Mouse (Mus musculus) neural tube, embryonic 11.5 days (tissue): ENCODE measurements around the gene Klhl36. TPM values are rescaled to one million over a fixed set of nuclear protein-coding genes. Genes with fewer than 3 reads are reported as not detected.

Experiments
- ATAC-seq: fragments of 200-750 bp; cut with Nextera tagmentation; 2 replicates; pipeline ENCODE4 v1.8.0; 2017; ENCODE audit warnings: moderate number of reproducible peaks, mild to moderate bottlenecking, moderate TSS enrichment, moderate library complexity; ENCODE audit not compliant: insufficient read depth, low FRiP score, low TSS enrichment
- DNase-seq: peaks from one replicate; pipeline ENCODE4 v3.0.0-alpha.2; 2015; ENCODE audit warnings: low spot score
- H3K27ac ChIP-seq: fragments of 300-500 bp; sonication (generic); 2 replicates; pipeline ENCODE4 v1.5.1; 2014; ENCODE audit warnings: low read depth, mild to moderate bottlenecking, low read length
- H3K27me3 ChIP-seq: fragments of 300-500 bp; sonication (generic); 2 replicates; pipeline ENCODE4 v1.6.1; 2014; ENCODE audit warnings: mild to moderate bottlenecking, low read length, mixed read lengths; ENCODE audit not compliant: control insufficient read depth, insufficient read depth
- H3K36me3 ChIP-seq: fragments of 300-500 bp; sonication (generic); 2 replicates; pipeline ENCODE4 v1.6.1; 2014; ENCODE audit warnings: mild to moderate bottlenecking, low read length, moderate library complexity, mixed read lengths; ENCODE audit not compliant: control insufficient read depth, insufficient read depth
- H3K4me1 ChIP-seq: fragments of 300-500 bp; sonication (generic); 2 replicates; pipeline ENCODE4 v1.6.1; 2014; ENCODE audit warnings: low read length, mixed read lengths; ENCODE audit not compliant: control insufficient read depth, insufficient read depth
- H3K4me2 ChIP-seq: fragments of 300-500 bp; sonication (generic); 2 replicates; pipeline ENCODE4 v1.6.1; 2014; ENCODE audit warnings: low read depth, mild to moderate bottlenecking, moderate library complexity
- H3K4me3 ChIP-seq: fragments of 300-500 bp; sonication (generic); 2 replicates; pipeline ENCODE4 v1.5.1; 2014; ENCODE audit warnings: low read depth, low read length
- H3K9ac ChIP-seq: fragments of 300-500 bp; sonication (generic); 2 replicates; pipeline ENCODE4 v1.6.1; 2014; ENCODE audit warnings: mild to moderate bottlenecking, low read length
- H3K9me3 ChIP-seq: fragments of 300-500 bp; sonication (generic); 2 replicates; pipeline ENCODE4 v1.6.1; 2016; ENCODE audit warnings: low read length; ENCODE audit not compliant: control insufficient read depth
- WGBS: fragments of 180-500 bp; shearing (Covaris S2); extraction: QIAGEN DNeasy Blood & Tissue Kit; methylation state at CpG from one replicate; pipeline ENCODE4 v1.1.7; 2014; 5-methylcytosine and 5-hydroxymethylcytosine counted together
- polyA plus RNA-seq: library from polyadenylated mRNA; unstranded; fragments of >200 nt; fragmentation: Nextera tagmentation; extraction: Ambion mirVana; gene quantifications from 2 replicates; pipeline ENCODE4 v1.2.1, GENCODE M21; 2014

Klhl36 gene
- polyA plus RNA-seq, 1 experiment from 2014 or later = 8.9 TPM

- H3K27me3 ChIP-seq = no peaks in the 10 kb centered on the region
- no peaks in the 10 kb centered on the region for H3K9me3 ChIP-seq
- no peak for ATAC-seq
- peaks cover 72% of the 10 kb centered on the region for H3K4me1 ChIP-seq
- no peak overlapping the region; the same call in 1 of the 2 replicates for H3K9ac ChIP-seq
- peak; percentile 13 for DNase-seq
- peak overlapping the region; percentile 64 for H3K27ac ChIP-seq
- no peak overlapping the region; the same call in 1 of the 2 replicates for H3K4me2 ChIP-seq
- no peaks in the 10 kb centered on the region for H3K36me3 ChIP-seq
- H3K4me3 ChIP-seq = no peak overlapping the region
- WGBS = 62% methylated on average over 7 of the region's 7 CpGs
Observed at GRCm38 (mm10) chr8:119830589-119830988, 31.5 kb upstream of the Klhl36 start.

DNA sequence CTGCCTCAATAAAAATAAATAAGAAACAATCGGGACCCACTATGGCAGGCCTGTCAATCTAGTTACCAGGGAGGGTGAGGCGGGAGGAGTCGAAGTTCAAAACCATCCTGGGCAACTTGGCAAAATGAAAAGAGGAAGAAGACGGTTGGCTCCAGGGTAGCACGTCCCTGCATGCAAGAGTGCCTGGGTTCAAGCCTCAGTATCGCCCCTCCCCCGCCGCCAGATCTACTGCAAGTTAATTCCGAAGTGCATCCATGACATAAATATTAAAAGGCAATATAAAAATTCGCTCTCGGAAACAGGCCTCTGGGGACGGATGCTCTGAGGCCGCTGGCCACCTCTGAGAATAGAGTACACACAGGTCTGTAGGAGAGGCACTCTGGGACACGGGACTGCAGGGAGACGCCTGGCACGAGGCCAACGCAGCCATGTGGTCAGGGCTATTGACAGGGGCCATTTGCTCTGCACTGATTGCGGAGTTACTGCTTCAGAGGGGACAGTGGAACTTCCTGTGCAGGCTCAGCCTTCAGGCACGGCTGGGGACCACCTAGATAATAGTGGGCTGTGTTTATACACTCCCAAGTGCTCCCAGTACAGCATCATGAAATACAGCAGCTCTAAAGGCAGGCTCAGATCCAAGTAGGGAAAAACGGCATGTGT is 30.6 kb upstream of the Klhl36 start:
- ATAC-seq (peak; percentile 53), DNase-seq (peak; percentile 76)
- H3K36me3 ChIP-seq = no peaks in the 10 kb centered on the region
- peaks cover 75% of the 10 kb centered on the region for H3K4me1 ChIP-seq
- H3K9ac ChIP-seq = peak overlapping the region; percentile 14; the same call in 1 of the 2 replicates
- no peaks in the 10 kb centered on the region for H3K27me3 ChIP-seq
- H3K27ac ChIP-seq = peak overlapping the region; percentile 80
- 33% methylated on average over 20 of the region's 20 CpGs for WGBS
- peak overlapping the region; percentile 13 for H3K4me2 ChIP-seq
- no peaks in the 10 kb centered on the region for H3K9me3 ChIP-seq
- no peak overlapping the region for H3K4me3 ChIP-seq

DNA sequence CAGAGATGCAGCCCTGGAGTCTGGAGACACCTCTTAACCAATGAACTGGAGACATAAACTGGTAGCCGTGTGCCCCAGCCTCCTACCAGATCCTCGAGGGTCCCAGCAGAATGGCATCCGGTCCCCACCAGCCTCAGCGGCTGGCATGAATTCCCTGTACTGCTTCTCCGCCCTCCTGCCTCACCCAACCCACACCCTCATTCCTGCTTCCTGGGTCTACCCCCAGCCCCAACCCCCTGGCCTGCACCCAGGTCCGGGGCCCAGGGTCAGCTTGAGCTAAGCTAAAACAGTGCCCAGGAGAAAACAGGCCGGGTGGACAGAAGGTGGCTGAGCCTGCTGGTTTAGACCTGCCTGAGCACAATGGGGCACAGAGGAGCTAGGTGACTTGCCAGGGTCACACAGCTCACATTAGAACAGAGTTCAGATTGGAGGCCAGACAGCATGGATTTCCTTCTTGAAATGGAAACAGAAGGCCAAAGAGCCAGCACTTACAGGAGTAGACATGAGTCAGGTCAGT is 29.9 kb upstream of the Klhl36 start:
- Histone ChIP-seq H3K36me3 (no peaks in the 10 kb centered on the region), H3K9me3 (no peaks in the 10 kb centered on the region), H3K4me1 (peaks cover 73% of the 10 kb centered on the region), H3K4me2 (peak overlapping the region; percentile 17), H3K9ac (no peak overlapping the region; the same call in 1 of the 2 replicates), H3K27ac (peak overlapping the region; percentile 80), H3K27me3 (no peaks in the 10 kb centered on the region), H3K4me3 (no peak overlapping the region)
- DNase-seq = peak; percentile 10
- 56% methylated on average over 7 of the region's 7 CpGs for WGBS
- ATAC-seq = no peak

DNA sequence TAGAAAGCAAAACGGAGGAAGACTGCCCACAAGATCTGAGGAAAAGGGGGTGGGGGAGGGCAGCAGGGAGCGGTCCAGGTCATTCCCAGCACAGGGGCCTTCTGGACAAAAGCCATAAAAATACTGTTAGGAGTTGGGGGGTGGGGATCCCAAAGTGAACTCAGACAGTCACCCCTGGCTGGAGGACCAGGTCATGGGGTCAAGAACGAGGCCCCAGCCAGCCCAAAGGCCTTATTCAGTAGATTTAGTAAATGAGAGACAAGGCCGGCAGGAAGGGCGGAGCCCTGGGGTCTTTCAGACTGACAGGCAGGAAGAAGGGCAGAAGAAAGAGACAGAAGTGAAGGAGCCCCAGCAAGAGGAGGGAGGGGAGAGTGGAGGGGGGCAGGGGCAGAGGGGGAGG is 29.1 kb upstream of the Klhl36 start:
- Histone ChIP-seq H3K36me3 (no peaks in the 10 kb centered on the region), H3K4me3 (no peak overlapping the region), H3K9me3 (no peaks in the 10 kb centered on the region), H3K9ac (peak overlapping the region; percentile 12; the same call in 1 of the 2 replicates), H3K4me1 (peaks cover 79% of the 10 kb centered on the region), H3K4me2 (peak overlapping the region; percentile 17; the same call in 1 of the 2 replicates), H3K27ac (peak overlapping the region; percentile 80), H3K27me3 (no peaks in the 10 kb centered on the region)
- 9% methylated on average over 5 of the region's 5 CpGs for WGBS
- DNase-seq (peak; percentile 25), ATAC-seq (no peak)

DNA sequence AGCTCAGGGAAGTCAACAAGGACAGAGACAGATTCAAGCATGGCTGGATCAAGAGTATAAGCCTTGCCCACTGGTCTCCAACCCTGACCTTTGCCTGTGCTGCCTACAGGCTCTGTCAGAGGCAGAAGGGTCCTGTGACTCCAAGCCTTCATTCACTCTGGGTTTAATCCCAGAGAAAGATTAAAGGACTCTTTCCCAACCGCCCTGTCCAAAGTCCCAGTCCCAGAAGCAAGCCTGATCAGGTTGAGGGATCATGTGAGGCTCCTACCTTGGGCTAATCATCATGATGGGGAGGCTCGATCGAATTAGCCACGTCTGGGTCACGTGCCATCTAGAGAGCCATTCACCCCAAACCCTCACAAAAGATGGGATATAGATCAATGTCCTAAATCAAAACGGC is 27.4 kb upstream of the Klhl36 start:
- ATAC-seq (no peak), DNase-seq (no peak)
- Histone ChIP-seq H3K4me2 (no peak overlapping the region), H3K9me3 (no peaks in the 10 kb centered on the region), H3K27me3 (no peaks in the 10 kb centered on the region), H3K4me3 (no peak overlapping the region), H3K4me1 (peaks cover 78% of the 10 kb centered on the region), H3K27ac (no peak overlapping the region), H3K36me3 (no peaks in the 10 kb centered on the region), H3K9ac (no peak overlapping the region)
- 83% methylated on average over 6 of the region's 6 CpGs for WGBS

- Histone ChIP-seq H3K36me3 (no peaks in the 10 kb centered on the region), H3K4me2 (no peak overlapping the region), H3K27me3 (no peaks in the 10 kb centered on the region), H3K4me3 (no peak overlapping the region), H3K9me3 (no peaks in the 10 kb centered on the region), H3K27ac (no peak overlapping the region), H3K9ac (no peak overlapping the region), H3K4me1 (peaks cover 72% of the 10 kb centered on the region)
- no peak for DNase-seq
- WGBS = 88% methylated on average over 5 of the region's 5 CpGs
- no peak for ATAC-seq
Observed at GRCm38 (mm10) chr8:119835270-119835669, 26.8 kb upstream of the Klhl36 start.

- no peaks in the 10 kb centered on the region for H3K36me3 ChIP-seq
- no peaks in the 10 kb centered on the region for H3K27me3 ChIP-seq
- H3K9ac ChIP-seq = no peak overlapping the region
- DNase-seq (no peak), ATAC-seq (no peak)
- H3K27ac ChIP-seq = no peak overlapping the region
- WGBS = 79% methylated on average over 4 of the region's 4 CpGs
- H3K4me1 ChIP-seq = peaks cover 57% of the 10 kb centered on the region
- no peak overlapping the region for H3K4me3 ChIP-seq
- H3K4me2 ChIP-seq = peak overlapping the region; percentile 12; the same call in 1 of the 2 replicates
- no peaks in the 10 kb centered on the region for H3K9me3 ChIP-seq
Observed at GRCm38 (mm10) chr8:119836831-119837230, 25.2 kb upstream of the Klhl36 start.

DNA sequence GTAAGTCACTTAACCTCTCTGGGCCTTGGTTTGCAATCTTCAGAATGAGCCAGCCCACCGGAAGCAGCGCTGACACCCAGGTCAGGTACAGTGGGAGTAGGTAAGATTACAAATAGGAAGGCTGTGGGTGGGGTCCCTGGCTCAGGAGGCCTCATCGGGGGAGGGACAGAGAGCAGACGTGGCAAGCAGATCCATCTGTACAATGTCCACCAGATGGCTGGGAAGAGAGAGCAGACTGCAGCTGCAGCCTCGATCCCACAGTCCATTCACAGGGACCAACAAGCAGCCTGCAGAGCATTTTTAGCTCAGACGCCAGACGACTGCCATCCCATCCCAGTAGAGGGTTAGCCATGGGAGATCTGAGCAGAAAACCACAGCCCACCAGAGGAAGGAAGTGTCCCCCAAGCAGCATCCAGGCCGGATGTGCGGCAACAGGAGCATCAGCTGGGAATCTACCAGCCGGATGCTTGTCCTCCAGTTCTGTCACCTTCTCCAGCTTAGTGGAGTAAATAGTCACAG is 24.5 kb upstream of the Klhl36 start:
- Histone ChIP-seq H3K27ac (peak overlapping the region; percentile 63), H3K36me3 (no peaks in the 10 kb centered on the region), H3K4me2 (peak overlapping the region; percentile 73), H3K4me3 (peak overlapping the region; percentile 64), H3K4me1 (peaks cover 49% of the 10 kb centered on the region), H3K9me3 (no peaks in the 10 kb centered on the region), H3K9ac (peak overlapping the region; percentile 28), H3K27me3 (no peaks in the 10 kb centered on the region)
- DNase-seq (no peak), ATAC-seq (no peak)
- WGBS = 48% methylated on average over 10 of the region's 10 CpGs
